In the genomic region with DNA sequence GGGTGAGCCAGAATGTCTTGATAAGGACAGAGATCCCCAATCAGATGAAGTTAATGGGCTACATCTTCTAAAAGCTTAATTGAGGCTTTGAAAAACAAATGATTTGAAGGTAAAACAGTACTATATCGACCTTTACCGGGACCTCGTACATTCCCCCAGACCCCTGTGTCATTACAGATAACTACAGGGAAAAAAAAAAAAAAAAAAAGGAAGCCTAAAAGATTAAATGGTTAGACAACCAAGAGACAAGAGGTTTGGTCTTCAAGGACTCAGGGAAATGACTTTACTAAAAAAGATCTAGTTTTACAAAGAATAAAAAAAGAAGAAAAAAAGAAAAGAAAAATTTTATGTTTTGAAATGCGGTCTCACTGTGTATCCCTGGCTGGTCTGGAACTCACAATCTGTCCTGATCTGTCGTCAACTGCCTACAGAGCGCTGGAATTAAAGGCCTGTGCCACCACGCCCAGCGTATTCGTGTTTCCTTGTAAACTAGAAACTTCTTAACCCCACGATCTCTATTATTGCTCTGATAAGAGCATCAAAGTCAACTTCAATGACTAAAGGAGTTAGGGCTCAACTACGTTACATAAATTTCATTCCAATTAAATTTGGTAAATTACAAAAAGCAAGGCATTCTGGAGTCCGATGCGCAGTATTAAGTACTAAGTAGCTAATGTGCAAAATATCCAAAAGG, we compare ENCODE assay signal across 7 mouse cellular contexts. TPM values are rescaled to one million over a fixed set of nuclear protein-coding genes. Genes with fewer than 3 reads are reported as not detected.
A peak's percentile ranks its signal among the peaks of the same experiment; 100 is the strongest.
DNase-seq lines count a peak whose midpoint lies in the region; ATAC-seq and TF ChIP-seq lines count a peak whose summit lies in the region.

No protein-coding gene starts in this region.

- H3K36me3 ChIP-seq in neural tube, embryonic 11.5 days (ENCODE audit: control insufficient read depth, insufficient read depth, low read length) = no peaks in the 10 kb centered on the region
- no peaks in the 10 kb centered on the region; the same call in 1 of the 2 replicates for H3K36me3 ChIP-seq in hindbrain, postnatal 0 days (ENCODE audit: insufficient read depth, low read length)
- peaks cover 10% of the 10 kb centered on the region; the same call in 1 of the 2 replicates for H3K36me3 ChIP-seq in midbrain, embryonic 14.5 days (ENCODE audit: control insufficient read depth, insufficient read depth, low read length)

- H3K4me1 ChIP-seq in neural tube, embryonic 11.5 days (ENCODE audit: control insufficient read depth, insufficient read depth, low read length) = peaks cover 6% of the 10 kb centered on the region
- H3K4me1 ChIP-seq in hindbrain, postnatal 0 days (ENCODE audit: insufficient read depth, low read length) = no peaks in the 10 kb centered on the region
- H3K4me1 ChIP-seq in midbrain, embryonic 14.5 days (ENCODE audit: control insufficient read depth, insufficient read depth, low read length) = peaks cover 22% of the 10 kb centered on the region

- DNase-seq in neural tube, embryonic 11.5 days (ENCODE audit: low spot score) = no peak
- DNase-seq in neural tube, embryonic 10.5 days (ENCODE audit: extremely low spot score, low spot score) = no peak
- DNase-seq in embryo, embryonic 10 days (ENCODE audit: low spot score) = peak; percentile 72
- peak; percentile 18 for DNase-seq in hindbrain, postnatal 0 days (ENCODE audit: low spot score)
- DNase-seq in midbrain, embryonic 14.5 days = peak; percentile 40
- DNase-seq in adrenal gland, adult 8-10 months = no peak
- no peak for DNase-seq in right cerebral cortex, adult 2 months (ENCODE audit: low spot score in 2 of 2)

- H3K4me3 ChIP-seq in neural tube, embryonic 11.5 days (ENCODE audit: low read depth, low read length) = peak overlapping the region; percentile 87
- peak overlapping the region; percentile 81 for H3K4me3 ChIP-seq in hindbrain, postnatal 0 days (ENCODE audit: low read length)
- H3K4me3 ChIP-seq in midbrain, embryonic 14.5 days (replicated peaks; ENCODE audit: low read depth, low read length) = peak overlapping the region; percentile 87

- no peaks in the 10 kb centered on the region for H3K27me3 ChIP-seq in neural tube, embryonic 11.5 days (ENCODE audit: control insufficient read depth, insufficient read depth, low read length)
- no peaks in the 10 kb centered on the region for H3K27me3 ChIP-seq in hindbrain, postnatal 0 days (ENCODE audit: insufficient read depth, low read length)
- no peaks in the 10 kb centered on the region for H3K27me3 ChIP-seq in midbrain, embryonic 14.5 days (ENCODE audit: control insufficient read depth, insufficient read depth, low read length)

- 21% methylated on average over 13 of the region's 13 CpGs for WGBS in neural tube, embryonic 11.5 days
- 20% methylated on average over 13 of the region's 13 CpGs for WGBS in hindbrain, postnatal 0 days
- 21% methylated on average over 13 of the region's 13 CpGs for WGBS in midbrain, embryonic 14.5 days

- H3K27ac ChIP-seq in neural tube, embryonic 11.5 days (ENCODE audit: low read depth, low read length) = peak overlapping the region; percentile 96; the same call in 1 of the 2 replicates
- H3K27ac ChIP-seq in hindbrain, postnatal 0 days = peak overlapping the region; percentile 95
- peak overlapping the region; percentile 98; the same call in 1 of the 2 replicates for H3K27ac ChIP-seq in midbrain, embryonic 14.5 days (replicated peaks; ENCODE audit: low read depth, low read length)

- peak overlapping the region; percentile 98 for H3K9ac ChIP-seq in neural tube, embryonic 11.5 days (ENCODE audit: low read length)
- peak overlapping the region; percentile 89 for H3K9ac ChIP-seq in hindbrain, postnatal 0 days (replicated peaks; ENCODE audit: low read length)
- peak overlapping the region; percentile 91 for H3K9ac ChIP-seq in midbrain, embryonic 14.5 days (replicated peaks; ENCODE audit: low read length)

- ATAC-seq in neural tube, embryonic 11.5 days (ENCODE audit: insufficient read depth, low FRiP score, low TSS enrichment) = no peak
- no peak for ATAC-seq in hindbrain, postnatal 0 days
- no peak for ATAC-seq in midbrain, embryonic 14.5 days (ENCODE audit: low FRiP score, low TSS enrichment)

- peak overlapping the region; percentile 80 for H3K4me2 ChIP-seq in neural tube, embryonic 11.5 days (ENCODE audit: low read depth)
- peak overlapping the region; percentile 77 for H3K4me2 ChIP-seq in hindbrain, postnatal 0 days (ENCODE audit: low read depth, low read length)
- H3K4me2 ChIP-seq in midbrain, embryonic 14.5 days (ENCODE audit: low read length) = peak overlapping the region; percentile 82

- no peaks in the 10 kb centered on the region for H3K9me3 ChIP-seq in neural tube, embryonic 11.5 days (ENCODE audit: control insufficient read depth, low read length)
- H3K9me3 ChIP-seq in hindbrain, postnatal 0 days (ENCODE audit: low read length) = no peaks in the 10 kb centered on the region
- H3K9me3 ChIP-seq in midbrain, embryonic 14.5 days (ENCODE audit: control insufficient read depth, low read length) = no peaks in the 10 kb centered on the region

- no peak for TF ChIP-seq CTCF in hindbrain, postnatal 0 days (IDR thresholded peaks at IDR 0.05; ENCODE audit: low read depth)

RNA-seq across cellular contexts. Expression of gene Tsg101, which starts 0.9 kb away (rescaled TPM):
- 338 and 352 TPM in 2 replicates for polyA plus RNA-seq in neural tube, embryonic 11.5 days (2014; fragmentation: Nextera tagmentation; extraction: Ambion mirVana)
- 83.7 and 105 TPM in 2 replicates for total RNA-seq in hindbrain, postnatal 0 days (2014; rRNA removed)
- polyA plus RNA-seq in hindbrain, postnatal 0 days (2015; fragmentation: Nextera tagmentation; extraction: Ambion mirVana) = 272 and 279 TPM in 2 replicates
- polyA plus RNA-seq in midbrain, embryonic 14.5 days (2014; fragmentation: Nextera tagmentation; extraction: Ambion mirVana) = 417 and 445 TPM in 2 replicates
- total RNA-seq in adrenal gland, adult 8-10 months (2022) = 10 to 100 TPM; 72.4 to 91.6 (median 78.7) TPM

RNA-seq across cellular contexts. Expression of gene Uevld, which starts 39.5 kb away (rescaled TPM):
- polyA plus RNA-seq in neural tube, embryonic 11.5 days (2014; fragmentation: Nextera tagmentation; extraction: Ambion mirVana) = 10.4 and 11.4 TPM in 2 replicates
- 8.4 and 10.1 TPM in 2 replicates for total RNA-seq in hindbrain, postnatal 0 days (2014; rRNA removed)
- 5.0 and 5.4 TPM in 2 replicates for polyA plus RNA-seq in hindbrain, postnatal 0 days (2015; fragmentation: Nextera tagmentation; extraction: Ambion mirVana)
- 3.9 and 7.1 TPM in 2 replicates for polyA plus RNA-seq in midbrain, embryonic 14.5 days (2014; fragmentation: Nextera tagmentation; extraction: Ambion mirVana)
- total RNA-seq in adrenal gland, adult 8-10 months (2022) = 10 to 100 TPM; 17.6 to 23.9 (median 21.9) TPM

RNA-seq across cellular contexts. Expression of gene Ldhc, which starts 57.8 kb away (rescaled TPM):
- not detected in 2 replicates for polyA plus RNA-seq in neural tube, embryonic 11.5 days (2014; fragmentation: Nextera tagmentation; extraction: Ambion mirVana)
- not detected in 2 replicates for total RNA-seq in hindbrain, postnatal 0 days (2014; rRNA removed)
- polyA plus RNA-seq in hindbrain, postnatal 0 days (2015; fragmentation: Nextera tagmentation; extraction: Ambion mirVana) = 0.15 and 0.26 TPM in 2 replicates
- polyA plus RNA-seq in midbrain, embryonic 14.5 days (2014; fragmentation: Nextera tagmentation; extraction: Ambion mirVana) = 0.20 and 0.50 TPM in 2 replicates
- not detected for total RNA-seq in adrenal gland, adult 8-10 months (2022)

Comparison
In these comparisons a context has a peak if more than half of its experiments do, and no peak if none do; other contexts are left out.
1. DNase-seq: peak in embryo, embryonic 10 days (single experiment), hindbrain, postnatal 0 days (single experiment) and midbrain, embryonic 14.5 days (single experiment); none in neural tube, embryonic 11.5 days (single experiment), neural tube, embryonic 10.5 days (single experiment), adrenal gland, adult 8-10 months (single experiment) and right cerebral cortex, adult 2 months (0 of 2).
2. Peak in every context shown above with its lines, with median percentiles within 50 percentile points of each other: H3K27ac ChIP-seq, H3K4me2 ChIP-seq, H3K4me3 ChIP-seq and H3K9ac ChIP-seq.